Mouse (Mus musculus) liver, embryonic 15.5 days (tissue): ENCODE measurements around the gene Acyp2. TPM values are rescaled to one million over a fixed set of nuclear protein-coding genes. Genes with fewer than 3 reads are reported as not detected.
A peak's percentile ranks its signal among the peaks of the same experiment; 100 is the strongest.

ENCODE experiments used
- ATAC-seq: fragments of 200-750 bp; cut with Nextera tagmentation; 2 replicates; pipeline ENCODE4 v1.8.0; 2017; ENCODE audit warnings: moderate number of reproducible peaks, mild to moderate bottlenecking, moderate library complexity; ENCODE audit not compliant: insufficient read depth
- H3K27ac ChIP-seq: fragments of 300-500 bp; sonication (generic); replicated peaks from 2 replicates; pipeline ENCODE4 v1.5.1; 2015; ENCODE audit warnings: mild to moderate bottlenecking, inconsistent platforms
- H3K27me3 ChIP-seq: fragments of 300-500 bp; sonication (generic); 2 replicates; pipeline ENCODE4 v1.6.1; 2015; ENCODE audit warnings: mild to moderate bottlenecking, inconsistent platforms
- H3K36me3 ChIP-seq: fragments of 300-500 bp; sonication (generic); replicated peaks from 2 replicates; pipeline ENCODE4 v1.6.1; 2015; ENCODE audit warnings: moderate library complexity, mild to moderate bottlenecking, inconsistent platforms
- H3K4me1 ChIP-seq: fragments of 300-500 bp; sonication (generic); replicated peaks from 2 replicates; pipeline ENCODE4 v1.6.1; 2015; ENCODE audit warnings: inconsistent platforms
- H3K4me2 ChIP-seq: fragments of 300-500 bp; sonication (generic); 2 replicates; pipeline ENCODE4 v1.6.1; 2015; ENCODE audit warnings: moderate library complexity, mild to moderate bottlenecking, inconsistent platforms
- H3K4me3 ChIP-seq: fragments of 300-500 bp; sonication (generic); replicated peaks from 2 replicates; pipeline ENCODE4 v1.5.1; 2015; ENCODE audit warnings: mild to moderate bottlenecking, inconsistent platforms
- H3K9ac ChIP-seq: fragments of 300-500 bp; sonication (generic); 2 replicates; pipeline ENCODE4 v1.6.1; 2015; ENCODE audit warnings: moderate library complexity, mild to moderate bottlenecking, inconsistent platforms
- H3K9me3 ChIP-seq: fragments of 300-500 bp; sonication (generic); replicated peaks from 2 replicates; pipeline ENCODE4 v1.6.1; 2016; ENCODE audit warnings: inconsistent platforms
- WGBS: fragments of 180-500 bp; shearing (Covaris S2); methylation state at CpG from one replicate; pipeline ENCODE4 v1.1.7; 2015; ENCODE audit warnings: mixed read lengths; ENCODE audit not compliant: insufficient replicate concordance; 5-methylcytosine and 5-hydroxymethylcytosine counted together
- polyA plus RNA-seq: library from polyadenylated mRNA; unstranded; fragments of >200 nt; fragmentation: Nextera tagmentation; extraction: Ambion mirVana; gene quantifications from 2 replicates; pipeline ENCODE4 v1.2.1, GENCODE M21; 2015

The Acyp2 gene
- polyA plus RNA-seq: 2.3 and 2.7 TPM in 2 replicates

- WGBS: under 1% methylated on average over 40 of the region's 40 CpGs
- H3K4me2 ChIP-seq: peak within 1 kb of the TSS; percentile 83
- H3K27ac ChIP-seq: peak within 1 kb of the TSS; percentile 84
- no peaks in the 10 kb centered on the region for H3K9me3 ChIP-seq
- ATAC-seq: peak; percentile 98
- no peaks in the 10 kb centered on the region for H3K27me3 ChIP-seq
- no peaks in the 10 kb centered on the region for H3K36me3 ChIP-seq
- H3K9ac ChIP-seq: peak within 1 kb of the TSS; percentile 73
- peak within 1 kb of the TSS; percentile 75 for H3K4me3 ChIP-seq
- peaks cover 8% of the 10 kb centered on the region for H3K4me1 ChIP-seq
Observed at GRCm38 (mm10) chr11:30649001-30649637, at the start of gene Acyp2. Gene Acyp2, minus strand, starts transcription at chr11:30649587.

GRCm38 (mm10) chr11:30689421-30689820 is 40.0 kb upstream of the Acyp2 start:
- no peaks in the 10 kb centered on the region for H3K4me1 ChIP-seq

GRCm38 (mm10) chr11:30676086-30676485 is 26.7 kb upstream of the Acyp2 start:
- H3K36me3 ChIP-seq: no peaks in the 10 kb centered on the region
- H3K27me3 ChIP-seq: no peaks in the 10 kb centered on the region
- H3K27ac ChIP-seq: no peak overlapping the region
- WGBS: 70% methylated on average over 1 of the region's 1 CpGs
- no peak overlapping the region for H3K9ac ChIP-seq
- no peak overlapping the region for H3K4me2 ChIP-seq
- no peaks in the 10 kb centered on the region for H3K4me1 ChIP-seq
- H3K4me3 ChIP-seq: no peak overlapping the region
- ATAC-seq: no peak
- no peaks in the 10 kb centered on the region for H3K9me3 ChIP-seq

More at GRCm38 (mm10) chr11:30689421-30689820, 40.0 kb upstream of the Acyp2 start:
- no peak overlapping the region for H3K4me3 ChIP-seq
- H3K9ac ChIP-seq: no peak overlapping the region
- no peaks in the 10 kb centered on the region for H3K9me3 ChIP-seq
- no peaks in the 10 kb centered on the region for H3K36me3 ChIP-seq
- WGBS: 56% methylated on average over 1 of the region's 1 CpGs
- no peaks in the 10 kb centered on the region for H3K27me3 ChIP-seq
- no peak overlapping the region for H3K27ac ChIP-seq
- ATAC-seq: no peak
- H3K4me2 ChIP-seq: no peak overlapping the region

- no peaks in the 10 kb centered on the region for H3K4me1 ChIP-seq
- no peaks in the 10 kb centered on the region for H3K9me3 ChIP-seq
- no peaks in the 10 kb centered on the region for H3K36me3 ChIP-seq
- WGBS: 33% methylated on average over 1 of the region's 1 CpGs
- no peak overlapping the region for H3K9ac ChIP-seq
- no peak overlapping the region for H3K4me3 ChIP-seq
- no peak for ATAC-seq
- H3K27ac ChIP-seq: no peak overlapping the region
- H3K27me3 ChIP-seq: no peaks in the 10 kb centered on the region
- H3K4me2 ChIP-seq: no peak overlapping the region
Observed at GRCm38 (mm10) chr11:30672719-30673118, 23.3 kb upstream of the Acyp2 start.

- 52% methylated on average over 3 of the region's 3 CpGs for WGBS
- H3K27me3 ChIP-seq: 0 out of 2 replicates have a peak, but pooled peaks cover 4% of the 10 kb centered on the region
- H3K9ac ChIP-seq: no peak overlapping the region
- no peaks in the 10 kb centered on the region for H3K9me3 ChIP-seq
- no peak for ATAC-seq
- no peak overlapping the region for H3K4me2 ChIP-seq
- no peak overlapping the region for H3K27ac ChIP-seq
- no peak overlapping the region for H3K4me3 ChIP-seq
- no peaks in the 10 kb centered on the region for H3K4me1 ChIP-seq
- H3K36me3 ChIP-seq: no peaks in the 10 kb centered on the region
Observed at GRCm38 (mm10) chr11:30663001-30663400, 13.6 kb upstream of the Acyp2 start.

GRCm38 (mm10) chr11:30662591-30662990 is 13.2 kb upstream of the Acyp2 start:
- H3K27ac ChIP-seq: no peak overlapping the region
- no peak overlapping the region for H3K4me3 ChIP-seq
- H3K4me2 ChIP-seq: no peak overlapping the region
- H3K4me1 ChIP-seq: no peaks in the 10 kb centered on the region
- no peaks in the 10 kb centered on the region for H3K36me3 ChIP-seq
- no peak for ATAC-seq
- H3K9me3 ChIP-seq: no peaks in the 10 kb centered on the region
- no peak overlapping the region for H3K9ac ChIP-seq
- H3K27me3 ChIP-seq: 0 out of 2 replicates have a peak, but pooled peaks cover 4% of the 10 kb centered on the region
- WGBS: 37% methylated on average over 2 of the region's 2 CpGs

- no peaks in the 10 kb centered on the region for H3K36me3 ChIP-seq
- H3K4me3 ChIP-seq: no peak overlapping the region
- H3K4me2 ChIP-seq: no peak overlapping the region
- peaks cover 4% of the 10 kb centered on the region; the same call in 1 of the 2 replicates for H3K27me3 ChIP-seq
- no peak overlapping the region for H3K27ac ChIP-seq
- no peaks in the 10 kb centered on the region for H3K9me3 ChIP-seq
- H3K9ac ChIP-seq: no peak overlapping the region
- no peak for ATAC-seq
- 25% methylated on average over 2 of the region's 2 CpGs for WGBS
- H3K4me1 ChIP-seq: no peaks in the 10 kb centered on the region
Observed at GRCm38 (mm10) chr11:30657069-30657468, 7.7 kb upstream of the Acyp2 start.

- no peak overlapping the region for H3K4me2 ChIP-seq
- 55% methylated on average over 4 of the region's 4 CpGs for WGBS
- H3K27me3 ChIP-seq: peaks cover 4% of the 10 kb centered on the region; the same call in 1 of the 2 replicates
- H3K9me3 ChIP-seq: no peaks in the 10 kb centered on the region
- no peak overlapping the region for H3K9ac ChIP-seq
- H3K4me1 ChIP-seq: no peaks in the 10 kb centered on the region
- H3K27ac ChIP-seq: no peak overlapping the region
- H3K4me3 ChIP-seq: no peak overlapping the region
- no peak for ATAC-seq
- no peaks in the 10 kb centered on the region for H3K36me3 ChIP-seq
Observed at GRCm38 (mm10) chr11:30656060-30656459, 6.7 kb upstream of the Acyp2 start.

- WGBS: 63% methylated on average over 1 of the region's 1 CpGs
- Histone ChIP-seq H3K9me3 (no peaks in the 10 kb centered on the region), H3K27me3 (no peaks in the 10 kb centered on the region; the same call in 1 of the 2 replicates)
Observed at GRCm38 (mm10) chr11:30650416-30650815, 1.0 kb upstream of the Acyp2 start.

GRCm38 (mm10) chr11:30635674-30636073 is 13.7 kb downstream of the Acyp2 start:
- H3K27ac ChIP-seq: no peak overlapping the region
- H3K27me3 ChIP-seq: no peaks in the 10 kb centered on the region
- H3K9ac ChIP-seq: no peak overlapping the region
- no peak for ATAC-seq
- H3K4me2 ChIP-seq: no peak overlapping the region
- H3K9me3 ChIP-seq: no peaks in the 10 kb centered on the region
- 63% methylated on average over 1 of the region's 1 CpGs for WGBS
- H3K36me3 ChIP-seq: no peaks in the 10 kb centered on the region
- H3K4me3 ChIP-seq: no peak overlapping the region
- H3K4me1 ChIP-seq: no peaks in the 10 kb centered on the region

More at GRCm38 (mm10) chr11:30650416-30650815, 1.0 kb upstream of the Acyp2 start:
- Histone ChIP-seq H3K4me3 (no peak overlapping the region), H3K4me2 (no peak overlapping the region), H3K36me3 (no peaks in the 10 kb centered on the region), H3K9ac (no peak overlapping the region), H3K4me1 (peaks cover 8% of the 10 kb centered on the region), H3K27ac (no peak overlapping the region)
- ATAC-seq: no peak

GRCm38 (mm10) chr11:30630514-30630913 is 18.9 kb downstream of the Acyp2 start:
- Histone ChIP-seq H3K9me3 (no peaks in the 10 kb centered on the region), H3K4me1 (no peaks in the 10 kb centered on the region), H3K27me3 (no peaks in the 10 kb centered on the region), H3K36me3 (no peaks in the 10 kb centered on the region), H3K9ac (no peak overlapping the region), H3K27ac (no peak overlapping the region), H3K4me3 (no peak overlapping the region), H3K4me2 (no peak overlapping the region)
- 43% methylated on average over 6 of the region's 6 CpGs for WGBS
- no peak for ATAC-seq

GRCm38 (mm10) chr11:30623218-30623617 is 26.2 kb downstream of the Acyp2 start:
- H3K36me3 ChIP-seq: no peaks in the 10 kb centered on the region
- no peaks in the 10 kb centered on the region for H3K27me3 ChIP-seq
- no peaks in the 10 kb centered on the region for H3K9me3 ChIP-seq
- no peak overlapping the region for H3K27ac ChIP-seq
- no peak overlapping the region for H3K9ac ChIP-seq
- ATAC-seq: no peak
- H3K4me1 ChIP-seq: peaks cover 26% of the 10 kb centered on the region
- H3K4me2 ChIP-seq: no peak overlapping the region
- H3K4me3 ChIP-seq: no peak overlapping the region
- 52% methylated on average over 2 of the region's 2 CpGs for WGBS
